Mouse (Mus musculus) mouse embryonic stem cell (cell line): ENCODE results near the gene Kcnmb3.

ENCODE experiments used
- in situ Hi-C, 2 experiments: fragments of 300-500 bp; cut with MboI; formaldehyde crosslinking; loops; 1 replicate in 1 of 2; 3 replicates in 1 of 2; pipeline ENCODE4 v1.14.3; 2019 to 2020; ENCODE audit warnings: low sequenced_read_pairs in 2 of 2, low pct_unique_long_range_greater_than_20kb in 1 of 2, mixed read lengths in 1 of 2; ENCODE audit not compliant: unreplicated experiment in 1 of 2

Kcnmb3 gene

DNA sequence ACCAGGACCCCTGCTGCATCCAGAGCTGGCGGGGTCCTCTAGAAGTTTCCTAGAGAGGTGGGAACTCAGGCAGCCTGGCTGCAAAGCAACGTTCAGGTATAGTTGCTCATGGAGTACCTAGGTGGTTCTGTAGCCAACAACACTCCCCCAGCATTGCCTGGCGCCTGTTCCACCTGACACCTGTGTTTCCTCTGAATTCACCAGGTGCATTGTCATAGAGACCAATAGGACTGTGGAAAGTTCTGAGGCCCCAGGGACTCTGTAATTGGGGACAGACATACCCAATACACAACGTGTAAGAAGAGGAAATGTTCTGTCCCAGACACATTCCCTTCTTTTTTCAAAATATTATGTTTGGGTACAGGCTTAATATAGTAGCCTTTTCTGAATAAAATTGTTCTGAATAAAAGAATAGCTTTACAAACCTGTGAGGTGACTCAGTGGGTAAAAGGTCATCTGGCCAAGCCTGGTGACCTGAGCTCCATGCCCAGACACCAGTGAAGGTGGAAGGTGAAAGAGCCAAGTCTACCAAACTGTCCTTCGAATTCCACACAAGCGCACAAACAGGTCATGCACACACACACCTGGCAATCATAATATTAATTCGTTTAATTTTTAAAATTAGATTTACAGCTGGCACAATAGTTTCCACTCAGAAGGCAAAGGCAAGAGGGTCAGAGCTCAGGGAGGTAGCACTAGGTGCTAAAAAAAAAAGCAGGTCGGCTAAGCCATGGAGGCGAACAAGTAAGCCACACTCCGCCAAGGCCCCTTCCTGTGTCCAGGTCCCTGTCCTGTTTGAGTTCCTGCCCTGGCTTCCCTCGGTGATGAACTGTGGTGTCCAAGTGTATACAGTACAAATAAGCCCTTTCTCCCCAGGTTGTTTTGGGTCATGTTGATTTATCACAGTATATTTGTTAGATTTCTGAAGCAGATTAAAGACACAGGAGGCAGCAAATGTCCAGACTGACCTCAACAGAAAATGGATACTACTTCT is at the start of gene Kcnmb3:
TSS of gene Kcnmb3 (minus strand) at position 135 of the 994 bp plus-strand sequence.
- in situ Hi-C loops, result no loop called here

DNA sequence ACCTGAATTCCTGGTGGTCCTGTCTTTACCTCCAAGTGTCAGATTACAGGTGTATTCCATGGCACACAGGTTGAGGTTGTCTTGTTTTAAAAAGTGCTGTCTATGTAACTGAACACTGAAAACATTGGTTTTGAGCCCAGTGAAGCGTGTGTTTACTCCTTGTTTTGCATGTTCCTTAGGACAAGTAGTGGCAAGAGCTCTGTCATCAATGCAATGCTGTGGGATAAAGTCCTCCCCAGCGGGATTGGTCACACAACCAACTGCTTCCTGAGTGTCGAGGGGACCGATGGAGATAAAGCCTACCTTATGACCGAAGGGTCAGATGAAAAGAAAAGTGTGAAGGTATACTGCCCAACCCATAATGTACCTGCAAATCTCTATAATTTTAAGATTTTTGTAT is 46.1 kb upstream of the Kcnmb3 start:
- in situ Hi-C loops, result no loop called here

DNA sequence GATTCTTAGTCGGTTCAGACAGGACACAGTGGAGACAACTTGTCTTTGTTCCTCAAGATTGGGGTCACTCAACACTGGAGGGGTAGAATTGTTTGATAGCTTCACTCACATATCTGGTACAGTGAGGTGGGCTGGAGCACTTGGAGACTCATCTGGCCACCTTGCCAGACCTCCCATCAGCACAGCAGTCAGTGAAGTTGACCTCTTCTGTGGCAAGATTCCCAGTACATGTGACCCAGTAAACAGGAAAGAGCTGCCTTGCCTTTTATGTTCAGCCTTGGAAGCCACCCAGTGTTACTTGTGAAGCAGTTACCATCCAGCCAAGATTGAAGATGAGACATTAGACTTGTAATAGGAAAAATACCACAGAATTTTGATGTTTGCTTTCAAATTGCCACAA is 45.5 kb upstream of the Kcnmb3 start:
- in situ Hi-C loops, result no loop called here

- in situ Hi-C loops, result no loop called here
Observed at GRCm38 (mm10) chr3:32535692-32536091, 43.7 kb upstream of the Kcnmb3 start.

DNA sequence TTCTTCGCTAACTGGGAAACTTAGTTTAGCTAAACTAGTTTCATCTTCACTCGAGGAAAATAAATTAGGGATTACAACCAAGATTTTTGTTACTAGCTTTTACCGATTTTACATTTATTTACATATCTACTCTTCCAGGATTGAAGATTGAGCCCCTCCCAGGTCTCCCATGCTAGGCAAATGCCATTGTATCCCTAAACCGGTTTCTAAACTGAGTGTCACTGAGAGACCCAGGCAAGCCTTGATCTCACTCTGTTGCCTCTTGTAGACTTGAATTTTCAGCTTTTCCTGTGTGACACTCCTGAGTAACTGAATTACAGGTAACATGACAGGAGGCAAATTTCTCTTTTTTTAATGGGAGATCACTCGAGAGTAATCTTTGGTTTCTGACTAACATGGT is 38.0 kb upstream of the Kcnmb3 start:
- in situ Hi-C loops, result no loop called here

GRCm38 (mm10) chr3:32529303-32529898 is 37.4 kb upstream of the Kcnmb3 start, which contains the start of gene Mfn1:
Gene Mfn1 (plus strand): TSS chr3:32529465.
- in situ Hi-C loops, result no loop called here

- in situ Hi-C loops, result no loop called here
Observed at GRCm38 (mm10) chr3:32527181-32527580, 35.1 kb upstream of the Kcnmb3 start.

DNA sequence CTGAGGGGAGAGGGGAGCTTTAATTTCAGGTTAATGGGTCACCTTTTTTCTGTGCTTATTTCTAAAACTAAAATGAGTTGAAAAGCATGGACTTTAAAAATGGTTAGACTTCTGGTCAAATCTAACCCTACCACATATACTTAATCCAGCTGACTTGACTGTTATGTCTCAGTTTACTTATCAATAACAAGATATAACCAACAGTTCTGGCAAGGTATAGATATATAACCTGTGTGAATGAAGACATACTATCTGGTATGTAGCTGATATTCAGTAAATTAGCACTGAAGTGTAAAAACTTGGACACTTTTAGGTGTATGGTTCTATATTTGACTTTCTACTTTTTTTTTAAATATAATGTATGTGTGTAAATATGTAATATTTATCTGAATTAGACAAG is 21.5 kb upstream of the Kcnmb3 start:
- in situ Hi-C loops, result no loop called here

DNA sequence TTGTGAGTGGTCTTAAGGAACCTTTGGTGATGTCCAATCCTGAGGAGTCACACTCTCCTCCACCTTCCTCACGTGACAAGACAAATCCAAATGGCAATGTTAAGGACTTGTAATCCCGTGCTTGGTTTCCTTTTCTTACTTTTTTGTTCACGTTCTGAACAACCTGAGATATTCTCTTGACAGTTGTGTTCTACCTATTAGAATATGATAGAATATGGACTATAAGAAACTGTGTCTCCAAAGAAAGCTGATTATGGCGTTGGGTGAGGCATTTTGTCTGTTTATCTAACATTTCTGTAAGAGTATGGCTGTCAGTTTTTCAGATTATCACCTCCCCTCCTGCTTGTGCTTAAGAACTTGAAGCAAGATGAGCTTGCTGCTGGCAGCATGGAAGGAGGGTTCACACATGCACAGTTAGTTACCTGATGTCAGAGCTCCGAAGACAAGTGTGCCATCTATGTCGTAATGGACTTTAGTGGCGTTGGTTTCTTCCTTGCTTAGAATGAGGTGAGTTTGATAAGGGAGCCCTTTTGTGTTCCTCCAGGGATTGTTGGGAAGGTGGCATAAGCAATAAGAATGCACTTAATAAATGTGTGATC is 20.8 kb upstream of the Kcnmb3 start:
- in situ Hi-C loops, result no loop called here

DNA sequence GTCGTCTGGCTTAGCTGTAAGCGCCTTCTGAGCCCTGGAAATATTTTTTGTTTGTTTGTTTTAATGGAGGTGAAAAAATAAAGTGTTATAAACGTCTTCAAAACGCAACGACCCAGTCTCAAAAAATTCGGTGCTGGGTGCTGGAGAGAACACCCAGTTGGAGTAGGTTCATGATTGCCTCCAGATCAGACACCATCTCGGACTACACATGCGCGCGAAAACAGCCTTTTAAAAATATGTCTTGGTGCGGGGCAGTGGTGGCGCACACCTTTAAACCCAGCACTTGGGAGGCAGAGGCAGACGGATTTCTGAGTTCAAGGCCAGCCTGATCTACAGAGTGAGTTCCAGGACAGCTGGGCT is 19.1 kb upstream of the Kcnmb3 start:
- in situ Hi-C loops, result no loop called here

DNA sequence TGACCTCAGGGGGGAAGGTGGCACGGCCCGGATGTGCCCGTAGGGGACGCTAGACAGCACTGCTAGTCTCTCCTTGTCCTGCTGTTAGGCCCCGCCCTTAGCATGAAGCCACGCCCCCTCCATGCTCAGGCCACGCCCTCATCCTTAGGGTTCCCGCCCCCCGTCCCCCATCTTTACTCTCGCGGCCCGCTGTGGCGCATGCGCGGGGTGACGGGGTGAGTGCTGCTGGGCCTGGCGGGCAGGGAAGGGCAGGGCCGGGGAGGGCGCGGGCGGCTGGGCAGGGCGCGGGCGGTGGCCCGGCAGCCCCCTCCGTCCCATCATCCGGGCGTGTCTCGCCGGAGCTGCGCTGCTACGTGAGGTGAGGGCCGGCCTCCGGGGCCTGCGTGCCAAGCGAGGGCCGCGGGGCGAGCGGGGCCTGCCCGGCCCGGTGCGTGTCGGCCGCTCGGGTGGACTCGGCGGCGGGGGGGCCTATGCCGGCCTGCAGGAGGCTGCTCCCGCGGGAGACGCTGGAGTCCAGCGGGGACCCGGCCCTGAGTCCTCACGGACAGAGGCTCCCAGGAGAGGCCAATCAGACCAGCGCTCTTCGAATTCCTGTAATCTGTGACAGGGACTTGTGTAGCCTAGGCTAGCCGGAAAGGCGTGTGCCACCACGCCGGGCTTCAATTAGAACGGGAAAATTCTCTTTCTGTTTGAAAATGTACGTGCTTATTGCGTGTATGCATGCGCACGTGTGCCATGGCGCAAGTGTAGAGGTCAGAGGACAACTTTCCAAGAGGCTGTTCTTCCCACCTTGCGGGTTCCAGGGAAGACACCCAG is 18.6 kb upstream of the Kcnmb3 start:
- in situ Hi-C loops, result no loop called here

DNA sequence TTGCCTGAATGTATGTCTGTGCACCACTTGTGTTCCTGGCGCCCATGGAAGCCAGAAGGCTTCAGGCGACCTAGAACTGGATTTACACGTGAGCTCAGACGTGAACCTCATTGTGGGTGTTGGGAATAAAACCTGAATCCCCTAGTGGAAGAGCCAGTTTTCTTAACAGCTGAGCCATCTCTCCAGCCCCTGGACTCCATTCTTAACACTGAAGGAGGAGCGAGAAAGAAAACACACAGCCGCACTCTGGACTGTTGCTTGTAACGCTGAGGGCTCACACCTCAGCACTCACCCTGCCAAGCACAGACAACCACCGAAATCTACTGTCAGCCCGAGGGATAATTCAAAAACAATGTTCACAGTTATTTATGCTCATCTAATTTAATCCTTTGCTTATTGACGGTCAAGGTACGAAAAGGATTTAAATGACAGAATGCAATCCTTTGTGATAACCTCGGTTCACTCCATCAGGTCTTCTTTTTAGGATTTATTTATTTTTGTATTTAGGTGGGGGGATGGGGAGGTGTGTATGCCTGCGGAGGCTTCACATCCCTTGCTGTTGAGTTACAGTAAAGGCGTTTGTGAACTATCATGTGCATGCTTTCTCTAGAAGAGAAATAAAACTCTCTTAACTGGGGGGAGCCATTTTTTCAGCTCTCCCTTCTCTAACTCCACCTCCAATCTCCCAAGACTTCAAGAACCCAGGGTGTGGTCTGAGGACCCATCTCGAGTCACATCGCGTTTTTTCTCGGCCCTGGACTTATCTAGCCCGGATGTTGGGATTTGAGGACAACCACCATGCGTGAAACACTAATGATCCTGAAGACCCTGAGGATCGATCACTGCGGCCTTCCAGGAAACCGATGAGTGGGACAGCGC is 17.7 kb upstream of the Kcnmb3 start, which contains the start of gene Zfp639:
TSS of gene Zfp639 (plus strand) at position 764 of the 879 bp plus-strand sequence.
- in situ Hi-C loops, result loop anchor here in 1 of 2 experiments (10.0 kb wide), 1 partner anchor 135 kb away; no protein-coding TSS in a partner anchor

DNA sequence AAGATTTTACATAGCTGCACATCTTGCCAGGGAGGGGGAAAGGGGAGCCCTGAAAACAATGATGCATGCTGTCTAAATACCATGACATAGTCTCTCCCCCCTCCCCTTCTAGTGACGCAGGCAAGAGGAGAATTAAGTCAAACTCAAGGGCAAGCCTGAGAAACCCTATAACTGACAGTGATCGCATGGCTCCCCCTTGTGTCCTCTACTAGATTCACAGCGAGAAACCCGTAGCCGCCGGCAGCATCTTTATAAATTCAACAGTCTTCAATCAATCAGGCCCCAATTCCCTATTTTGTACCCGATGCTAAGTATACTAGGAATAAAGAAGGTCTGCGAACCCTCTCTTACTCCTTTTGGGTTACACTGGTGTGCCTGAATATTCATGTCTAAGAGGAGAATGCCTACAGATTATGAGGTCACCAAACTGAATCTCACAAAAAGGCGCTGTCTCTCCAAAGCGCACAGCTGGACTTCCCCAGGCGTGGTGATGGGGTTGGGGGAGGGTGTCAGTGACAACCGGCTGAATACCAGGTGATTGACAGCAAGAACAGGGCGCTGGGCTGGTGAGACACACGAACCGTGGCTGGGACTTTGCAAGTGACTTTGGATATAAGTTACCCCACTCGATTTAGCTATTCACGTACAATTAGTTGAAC is 16.8 kb upstream of the Kcnmb3 start:
- in situ Hi-C loops, result loop anchor here in 1 of 2 experiments (10.0 kb wide), 1 partner anchor 134 kb away; no protein-coding TSS in a partner anchor

DNA sequence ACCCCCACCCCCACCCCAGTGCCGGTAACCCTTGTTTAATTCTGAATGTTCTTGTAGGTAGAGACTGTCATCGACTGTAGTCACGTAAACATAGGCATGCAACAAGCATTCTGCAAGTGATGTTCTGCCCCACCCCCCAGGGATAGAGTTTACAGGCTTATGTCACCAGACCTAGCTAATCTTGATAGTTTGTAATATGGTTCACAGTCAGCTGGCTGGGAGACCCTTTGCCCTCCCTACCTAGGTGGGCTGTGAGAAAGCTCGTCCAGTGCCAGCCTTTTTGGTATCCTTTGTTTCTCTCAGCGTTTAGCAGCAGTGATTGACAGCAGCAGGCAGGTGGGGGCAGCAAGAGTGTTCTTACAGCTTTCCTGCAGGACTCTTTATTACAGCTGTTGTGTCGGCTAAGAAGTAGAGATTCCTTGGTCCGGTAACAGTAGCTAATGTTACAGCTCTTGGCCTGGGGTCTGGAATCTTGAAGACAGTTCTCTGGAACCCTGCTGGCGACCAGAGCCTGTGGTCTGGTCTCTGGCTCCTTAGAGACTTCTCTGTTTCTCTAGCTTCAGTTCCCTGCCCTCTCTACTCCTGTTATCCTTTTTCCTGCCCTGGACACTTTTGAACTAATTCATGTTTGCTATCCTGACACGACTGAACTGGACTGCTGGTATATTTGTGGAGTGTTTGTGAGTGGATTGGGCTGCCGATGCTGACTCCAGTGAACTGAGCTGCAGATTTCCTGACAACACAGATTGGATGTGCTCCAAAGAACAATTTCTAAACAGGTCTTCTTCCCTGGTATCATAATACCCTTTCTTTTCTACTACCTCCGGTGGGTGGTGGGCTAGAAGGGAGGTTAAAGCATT is 14.6 kb upstream of the Kcnmb3 start:
- in situ Hi-C loops, result loop anchor here in 1 of 2 experiments (10.0 kb wide), 1 partner anchor 132 kb away; no protein-coding TSS in a partner anchor

- in situ Hi-C loops, result loop anchor here in 1 of 2 experiments (10.0 kb wide), 1 partner anchor 131 kb away; no protein-coding TSS in a partner anchor
Observed at GRCm38 (mm10) chr3:32505841-32506240, 13.8 kb upstream of the Kcnmb3 start.

GRCm38 (mm10) chr3:32500346-32500745 is 8.3 kb upstream of the Kcnmb3 start:
- in situ Hi-C loops, result loop anchor here (5.0 to 10.0 kb wide), 2 partner anchors 113 to 126 kb away; no protein-coding TSS in a partner anchor
